Mouse (Mus musculus): ENCODE measurements around the gene Lrsam1. TPM values are rescaled to one million over a fixed set of nuclear protein-coding genes. Genes with fewer than 3 reads are reported as not detected.
A peak's percentile ranks its signal among the peaks of the same experiment; 100 is the strongest.

Gene Lrsam1
- polyA plus RNA-seq, 1 experiment: 8.3 TPM

DNA sequence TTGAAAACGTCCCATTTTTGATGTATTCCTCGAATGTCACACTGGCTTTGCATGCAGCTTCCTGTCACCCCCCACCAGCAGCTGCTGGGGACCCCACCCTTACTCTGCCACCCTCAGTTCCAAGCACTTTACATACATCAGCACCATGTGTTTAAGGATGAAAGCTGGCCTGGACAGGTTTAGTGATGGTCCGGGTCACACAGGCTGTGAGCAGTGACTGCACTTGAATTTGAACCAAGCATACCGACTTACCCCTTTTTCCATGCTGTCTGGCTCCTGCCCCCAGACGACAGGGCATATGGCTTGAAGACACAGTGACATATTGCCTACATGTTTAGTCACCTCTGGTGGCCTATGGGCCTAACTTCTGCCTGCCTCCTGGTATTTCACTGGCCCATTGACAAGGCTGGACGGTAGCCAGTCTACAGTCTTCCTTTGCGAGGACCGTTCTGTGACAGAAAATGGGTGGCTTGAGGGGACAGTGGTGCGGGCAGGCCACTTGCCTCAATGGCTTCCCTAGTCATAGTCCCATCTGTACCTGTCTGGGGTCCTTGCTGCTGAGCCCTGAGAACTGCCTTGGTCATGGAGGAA lies 6.7 kb upstream of the Lrsam1 start:
- no peaks in the 10 kb centered on the region for H3K27me3 ChIP-seq (ENCODE audit: control insufficient read depth, insufficient read depth, low read length)
- no peak for DNase-seq (ENCODE audit: low read depth in 1 of 2, low spot score in 2 of 2)
- H3K4me1 ChIP-seq (ENCODE audit: control insufficient read depth, insufficient read depth, insufficient read length): peaks cover 8% of the 10 kb centered on the region; the same call in 1 of the 2 replicates
- H3K36me3 ChIP-seq (ENCODE audit: control insufficient read depth, insufficient read depth, low read length): peaks cover 10% of the 10 kb centered on the region
- TF ChIP-seq POLR2A (IDR thresholded peaks at IDR 0.05; ENCODE audit: low read depth, low read length) (no peak), CTCF (IDR thresholded peaks at IDR 0.05; ENCODE audit: extremely low read depth, insufficient read depth, insufficient read length, insufficient replicate concordance) (no peak)
- H3K27ac ChIP-seq (ENCODE audit: insufficient read depth, low read length): no peak overlapping the region
- no peak overlapping the region for H3K4me3 ChIP-seq (ENCODE audit: extremely low read depth, insufficient read depth, insufficient read length)
- 79% methylated on average over 9 of the region's 9 CpGs for WGBS

DNA sequence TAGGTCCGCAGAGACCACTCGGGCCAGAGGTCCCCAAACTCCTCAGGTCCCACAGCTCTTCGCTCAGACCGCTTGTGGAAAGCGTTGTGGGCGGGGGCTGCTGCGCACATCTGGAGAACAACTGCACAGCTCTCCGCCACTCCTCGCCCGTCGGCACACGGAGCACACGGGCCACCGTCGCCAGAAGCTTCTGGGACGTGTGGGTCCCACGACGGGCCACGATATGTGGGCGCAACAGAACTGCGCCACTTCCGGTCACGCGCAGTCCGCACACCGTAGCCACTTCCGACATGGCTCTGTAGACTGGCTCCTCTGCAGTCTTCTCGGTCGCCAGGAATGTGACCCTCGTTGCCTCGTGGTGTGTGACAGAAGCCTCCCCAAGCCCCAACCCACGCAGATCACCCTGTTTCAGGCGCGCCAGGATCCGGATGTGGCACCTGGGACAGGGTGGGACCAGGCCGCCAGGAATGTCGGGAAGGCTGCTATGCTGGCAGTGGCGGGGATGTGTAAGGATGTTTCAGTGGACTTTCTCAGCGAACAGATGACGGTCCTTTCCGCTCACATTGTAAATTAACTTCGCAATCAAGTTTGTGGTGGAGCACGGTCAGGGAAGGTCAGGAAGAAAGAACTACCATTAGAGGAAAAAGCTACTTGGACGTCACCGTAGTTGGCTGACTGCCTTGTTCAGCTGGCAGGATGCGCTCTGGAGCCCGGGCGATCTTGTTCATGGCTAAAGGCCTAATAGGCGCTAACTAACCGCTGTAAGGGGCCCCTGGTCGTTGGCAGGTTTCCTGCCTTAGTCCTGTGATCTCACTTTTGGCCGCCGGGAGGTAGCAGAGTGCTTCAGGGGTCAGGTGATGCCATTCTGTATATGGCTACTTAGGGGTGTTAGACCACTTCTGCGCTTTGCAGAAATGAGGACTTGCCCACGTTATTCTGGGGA lies 5.5 kb upstream of the Lrsam1 start:
- H3K27ac ChIP-seq (ENCODE audit: insufficient read depth, low read length): peak overlapping the region; percentile 90
- DNase-seq (ENCODE audit: low read depth in 1 of 2, low spot score in 2 of 2): peak; percentile 82
- WGBS: under 1% methylated on average over 55 of the region's 55 CpGs

DNA sequence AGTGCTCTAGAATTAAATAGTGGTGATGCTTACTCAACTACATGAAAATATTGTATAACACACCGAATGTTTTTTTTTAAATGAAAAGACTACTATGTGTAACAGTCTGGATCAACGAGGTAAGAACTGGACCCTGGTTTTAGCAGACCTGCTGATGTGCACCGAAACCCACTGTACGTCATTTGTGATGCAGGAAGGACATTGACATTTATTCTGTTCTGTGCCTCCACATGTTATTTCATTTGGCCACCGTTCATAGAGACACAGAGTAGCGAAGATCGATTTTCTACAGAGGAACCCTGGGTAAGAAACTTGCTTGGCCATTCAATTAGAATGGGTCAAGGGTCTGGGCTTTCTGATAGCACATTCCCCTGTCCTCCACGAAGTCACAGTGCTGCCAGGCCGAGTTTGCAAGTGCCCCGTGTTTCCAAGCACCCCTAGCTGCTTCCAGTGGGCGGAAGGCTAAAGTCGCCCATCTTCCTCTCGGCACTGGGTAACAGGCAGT lies 4.8 kb upstream of the Lrsam1 start:
- H3K27me3 ChIP-seq (ENCODE audit: control insufficient read depth, insufficient read depth, low read length): no peaks in the 10 kb centered on the region
- H3K36me3 ChIP-seq (ENCODE audit: control insufficient read depth, insufficient read depth, low read length): peaks cover 16% of the 10 kb centered on the region
- TF ChIP-seq CTCF (IDR thresholded peaks at IDR 0.05; ENCODE audit: extremely low read depth, insufficient read depth, insufficient read length, insufficient replicate concordance) (no peak), POLR2A (IDR thresholded peaks at IDR 0.05; ENCODE audit: low read depth, low read length) (no peak)
- DNase-seq (ENCODE audit: low read depth in 1 of 2, low spot score in 2 of 2): no peak
- H3K4me1 ChIP-seq (ENCODE audit: control insufficient read depth, insufficient read depth, insufficient read length): peaks cover 8% of the 10 kb centered on the region; the same call in 1 of the 2 replicates
- peak overlapping the region; percentile 90 for H3K27ac ChIP-seq (ENCODE audit: insufficient read depth, low read length)
- H3K4me3 ChIP-seq (ENCODE audit: extremely low read depth, insufficient read depth, insufficient read length): peak overlapping the region; percentile 66
- WGBS: 13% methylated on average over 13 of the region's 13 CpGs

More for the DNA sequence above, 5.5 kb upstream of the Lrsam1 start:
- TF ChIP-seq POLR2A (IDR thresholded peaks at IDR 0.05; ENCODE audit: low read depth, low read length) (peak; percentile 73; the same call in 1 of the 2 replicates), CTCF (IDR thresholded peaks at IDR 0.05; ENCODE audit: extremely low read depth, insufficient read depth, insufficient read length, insufficient replicate concordance) (peak; percentile 63; the same call in 1 of the 2 replicates)
- peaks cover 8% of the 10 kb centered on the region; the same call in 1 of the 2 replicates for H3K4me1 ChIP-seq (ENCODE audit: control insufficient read depth, insufficient read depth, insufficient read length)
- peaks cover 16% of the 10 kb centered on the region for H3K36me3 ChIP-seq (ENCODE audit: control insufficient read depth, insufficient read depth, low read length)
- peak overlapping the region; percentile 66 for H3K4me3 ChIP-seq (ENCODE audit: extremely low read depth, insufficient read depth, insufficient read length)
- no peaks in the 10 kb centered on the region for H3K27me3 ChIP-seq (ENCODE audit: control insufficient read depth, insufficient read depth, low read length)

DNA sequence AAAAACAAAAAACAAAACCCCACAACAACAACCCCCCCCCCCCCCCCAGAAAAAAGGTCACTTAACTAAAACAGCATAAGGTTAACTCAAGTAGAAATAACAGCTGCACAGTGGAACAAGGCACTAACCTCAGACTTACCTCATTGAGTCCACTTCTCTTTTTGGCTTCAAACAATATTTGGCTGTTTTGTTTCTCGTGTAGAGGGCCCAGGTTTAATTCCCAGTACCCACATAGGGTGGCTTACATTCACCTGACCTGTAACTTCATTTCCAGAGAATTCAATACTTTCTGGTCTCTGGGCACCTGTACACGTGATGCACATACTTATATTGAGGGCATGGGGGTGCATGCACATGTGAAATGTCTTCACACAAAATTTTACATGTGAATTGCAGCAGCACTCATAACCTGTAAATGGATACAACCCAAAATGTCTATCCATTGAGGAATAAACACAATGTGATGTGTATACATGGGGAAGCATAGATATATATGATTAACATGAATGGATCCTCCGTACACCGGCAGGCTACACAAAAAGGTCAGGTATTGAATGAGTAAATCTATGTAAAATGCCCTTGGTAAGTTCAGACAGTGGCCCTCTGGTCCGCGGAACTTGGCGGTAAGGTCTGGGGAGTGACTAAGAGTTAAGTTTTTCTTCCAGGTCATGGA lies 4.2 kb upstream of the Lrsam1 start:
- no peaks in the 10 kb centered on the region for H3K27me3 ChIP-seq (ENCODE audit: control insufficient read depth, insufficient read depth, low read length)
- peaks cover 11% of the 10 kb centered on the region; the same call in 1 of the 2 replicates for H3K4me1 ChIP-seq (ENCODE audit: control insufficient read depth, insufficient read depth, insufficient read length)
- TF ChIP-seq CTCF (IDR thresholded peaks at IDR 0.05; ENCODE audit: extremely low read depth, insufficient read depth, insufficient read length, insufficient replicate concordance) (no peak), POLR2A (IDR thresholded peaks at IDR 0.05; ENCODE audit: low read depth, low read length) (no peak)
- no peak overlapping the region for H3K4me3 ChIP-seq (ENCODE audit: extremely low read depth, insufficient read depth, insufficient read length)
- peaks cover 16% of the 10 kb centered on the region for H3K36me3 ChIP-seq (ENCODE audit: control insufficient read depth, insufficient read depth, low read length)
- 33% methylated on average over 7 of the region's 7 CpGs for WGBS
- H3K27ac ChIP-seq (ENCODE audit: insufficient read depth, low read length): peak overlapping the region; percentile 90
- peak in 1 of 2 experiments; percentile 64 for DNase-seq (ENCODE audit: low read depth in 1 of 2, low spot score in 2 of 2)

DNA sequence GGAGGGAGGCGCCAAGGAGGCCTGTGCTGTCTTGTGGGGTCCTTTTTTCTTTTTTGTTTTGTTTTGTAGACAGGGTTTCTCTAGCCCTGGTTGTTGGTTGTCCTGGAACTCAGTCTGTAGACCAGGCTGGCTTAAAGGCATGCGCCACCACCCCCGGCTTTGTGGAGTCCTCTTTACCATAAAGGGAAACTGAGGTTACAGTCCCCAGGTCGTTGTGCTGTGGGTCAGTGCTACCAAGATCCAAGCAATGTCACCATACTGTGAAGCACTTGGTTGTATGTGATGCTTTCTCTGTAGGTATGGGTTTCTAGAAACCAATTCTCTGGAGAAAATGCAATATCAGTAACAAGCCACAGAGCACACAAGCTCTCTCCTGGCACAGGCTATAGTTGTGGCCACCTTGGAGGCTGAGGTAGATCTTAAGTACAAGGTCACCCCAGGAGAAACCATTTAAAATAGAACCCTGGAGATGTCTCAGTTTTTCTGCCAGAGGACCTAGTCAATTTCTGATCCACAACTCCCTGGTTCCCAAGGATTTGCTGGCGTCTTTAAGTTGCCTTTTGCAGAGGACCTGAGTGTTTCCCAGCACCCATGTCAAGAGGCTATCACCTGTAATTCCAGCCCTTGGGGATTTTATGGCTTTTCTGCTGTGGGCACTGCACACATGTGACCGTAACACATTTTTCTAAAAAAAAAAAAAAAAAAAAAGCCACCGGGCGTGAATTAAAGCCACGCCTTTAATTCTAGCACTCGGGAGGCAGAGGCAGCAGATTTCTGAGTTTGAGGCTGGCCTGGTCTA lies 3.4 kb upstream of the Lrsam1 start:
- WGBS: 42% methylated on average over 10 of the region's 10 CpGs
- Histone ChIP-seq H3K4me1 (ENCODE audit: control insufficient read depth, insufficient read depth, insufficient read length) (peaks cover 11% of the 10 kb centered on the region; the same call in 1 of the 2 replicates), H3K27ac (ENCODE audit: insufficient read depth, low read length) (peak overlapping the region; percentile 66), H3K36me3 (ENCODE audit: control insufficient read depth, insufficient read depth, low read length) (peaks cover 16% of the 10 kb centered on the region), H3K27me3 (ENCODE audit: control insufficient read depth, insufficient read depth, low read length) (no peaks in the 10 kb centered on the region), H3K4me3 (ENCODE audit: extremely low read depth, insufficient read depth, insufficient read length) (no peak overlapping the region)
- peak in 1 of 2 experiments; percentile 21 for DNase-seq (ENCODE audit: low read depth in 1 of 2, low spot score in 2 of 2)
- no peak for TF ChIP-seq CTCF (IDR thresholded peaks at IDR 0.05; ENCODE audit: extremely low read depth, insufficient read depth, insufficient read length, insufficient replicate concordance)
- TF ChIP-seq POLR2A (IDR thresholded peaks at IDR 0.05; ENCODE audit: low read depth, low read length): no peak

DNA sequence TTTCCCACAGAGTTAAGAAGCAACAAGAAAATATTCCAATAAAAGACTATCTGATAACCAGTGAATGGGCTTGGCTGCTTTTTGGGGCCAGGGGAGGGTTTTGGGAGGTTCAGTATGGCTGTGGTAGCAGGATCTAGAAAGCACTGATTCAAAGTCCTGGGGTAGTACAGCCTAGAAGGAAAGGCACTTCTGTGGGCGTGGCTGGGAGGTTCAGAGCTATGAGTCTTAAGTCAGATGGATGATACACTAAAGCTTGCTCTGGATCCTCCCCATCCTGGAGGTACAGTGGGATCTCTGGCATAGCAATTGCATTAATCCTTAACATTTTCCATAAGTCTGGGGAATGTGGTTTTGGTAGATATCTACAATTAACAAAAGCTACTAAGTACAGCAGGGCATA lies 2.6 kb upstream of the Lrsam1 start:
- DNase-seq (ENCODE audit: low read depth in 1 of 2, low spot score in 2 of 2): no peak
- Histone ChIP-seq H3K27me3 (ENCODE audit: control insufficient read depth, insufficient read depth, low read length) (no peaks in the 10 kb centered on the region), H3K4me1 (ENCODE audit: control insufficient read depth, insufficient read depth, insufficient read length) (peaks cover 11% of the 10 kb centered on the region; the same call in 1 of the 2 replicates), H3K36me3 (ENCODE audit: control insufficient read depth, insufficient read depth, low read length) (peaks cover 16% of the 10 kb centered on the region), H3K4me3 (ENCODE audit: extremely low read depth, insufficient read depth, insufficient read length) (no peak overlapping the region), H3K27ac (ENCODE audit: insufficient read depth, low read length) (no peak overlapping the region)
- 80% methylated on average over 1 of the region's 1 CpGs for WGBS
- no peak for TF ChIP-seq CTCF (IDR thresholded peaks at IDR 0.05; ENCODE audit: extremely low read depth, insufficient read depth, insufficient read length, insufficient replicate concordance)
- no peak for TF ChIP-seq POLR2A (IDR thresholded peaks at IDR 0.05; ENCODE audit: low read depth, low read length)
